Mouse (Mus musculus) testis, adult 2 months (tissue): Measurements from ENCODE around the gene Ghrh.

Experiments used
- CTCF ChIP-seq: fragments of 200-500 bp; IDR thresholded peaks from 2 replicates; pipeline ENCODE4 v1.5.1; 2012; ENCODE audit warnings: low read depth, mild to moderate bottlenecking, inconsistent platforms, low read length, moderate library complexity; ENCODE audit not compliant: control insufficient read depth, insufficient read depth, insufficient replicate concordance
- POLR2A ChIP-seq: fragments of 200-500 bp; IDR thresholded peaks from 2 replicates; pipeline ENCODE4 v1.6.1; 2012; ENCODE audit warnings: low read depth, mild to moderate bottlenecking, inconsistent platforms, low read length, moderate library complexity; ENCODE audit not compliant: control insufficient read depth

DNA sequence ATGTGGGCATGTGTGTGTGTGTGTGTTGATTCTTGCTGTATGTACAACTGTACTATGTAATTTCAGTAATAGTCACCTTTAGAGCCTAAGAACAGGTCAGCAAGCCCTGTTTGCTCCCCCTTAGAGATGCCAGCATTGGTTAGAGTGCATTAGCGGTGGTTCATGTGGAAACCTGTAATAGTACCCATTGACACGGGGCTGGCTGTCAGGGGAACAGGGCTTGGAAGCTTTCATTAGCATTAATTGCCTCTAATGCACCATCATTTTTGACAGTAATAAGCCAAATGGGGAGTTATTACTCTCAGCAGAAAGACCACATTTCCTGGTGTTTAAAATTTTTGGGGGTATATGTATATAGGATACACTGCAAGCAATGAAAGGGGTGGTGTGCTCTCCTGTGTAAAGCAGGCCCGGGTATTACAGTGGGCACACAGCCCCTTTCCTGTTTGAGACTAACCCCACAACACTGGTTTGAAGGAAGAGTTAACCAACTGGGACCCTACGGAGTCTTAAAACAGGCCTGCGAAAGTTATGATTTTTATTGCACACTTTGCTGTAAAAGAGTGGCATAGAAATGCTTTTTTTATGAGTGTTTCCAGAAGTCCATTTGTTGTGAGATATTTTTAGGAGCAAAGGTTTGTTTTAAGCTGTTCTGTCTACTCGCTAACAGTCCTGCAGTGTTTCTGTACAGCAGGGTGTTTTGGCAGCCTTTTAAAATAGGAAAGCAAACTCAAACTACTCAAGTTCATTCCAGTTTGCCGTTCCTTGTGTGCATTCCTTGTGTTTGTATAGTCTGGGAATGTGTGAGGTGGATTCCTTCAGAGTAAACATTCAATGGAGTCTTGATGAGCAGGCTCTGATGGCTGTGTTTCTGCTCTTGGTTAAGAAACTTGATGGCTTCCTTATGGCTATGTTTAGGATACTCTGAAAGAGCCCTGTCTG is 40.9 kb downstream of the Ghrh start:
- TF ChIP-seq CTCF: no peak
- TF ChIP-seq POLR2A: no peak
